19 mouse cellular contexts compared by ENCODE assay signal in the genomic region with DNA sequence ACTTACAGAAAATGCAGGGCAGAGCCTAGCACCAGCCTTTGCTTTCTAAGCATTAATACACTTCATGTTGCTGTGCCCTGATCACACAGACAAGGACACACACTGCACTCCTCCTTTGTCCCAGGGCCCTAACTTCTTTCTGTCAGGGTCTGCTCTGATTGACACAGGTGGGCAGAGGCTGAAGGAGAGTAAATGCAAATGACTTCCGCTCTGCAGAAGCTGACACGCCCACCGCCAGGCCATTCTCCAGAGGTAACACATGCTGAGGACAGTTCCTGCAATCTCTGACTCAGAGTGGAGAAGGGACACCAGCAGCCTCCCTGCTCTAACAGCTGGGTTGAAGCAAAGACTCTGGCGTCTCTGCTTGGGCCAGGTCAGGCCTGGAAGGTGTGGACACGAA.
DNase-seq lines count a peak whose midpoint lies in the region; ATAC-seq and TF ChIP-seq lines count a peak whose summit lies in the region.
"Had no signal": no experiment of that assay in that cellular context is flagged by ENCODE, and none has a peak within 500 bp of the region (broad histone marks: within the 10 kb centered on the region; RNA-seq: fewer than 3 reads in every experiment).

No protein-coding gene starts in this region.

- peaks cover 17% of the 10 kb centered on the region for H3K4me1 ChIP-seq in lung, embryonic 15.5 days
- peaks cover 8% of the 10 kb centered on the region for H3K4me1 ChIP-seq in ES-Bruce4 (ENCODE audit: control insufficient read depth, insufficient read depth, low read length)
- peaks cover 3% of the 10 kb centered on the region; the same call in 1 of the 2 replicates for H3K4me1 ChIP-seq in stomach, embryonic 16.5 days (ENCODE audit: control insufficient read depth, insufficient read depth, low read length)
- peaks cover 20% of the 10 kb centered on the region for H3K4me1 ChIP-seq in hindbrain, postnatal 0 days (ENCODE audit: insufficient read depth, low read length)
- H3K4me1 ChIP-seq in liver, postnatal 0 days (ENCODE audit: insufficient read depth), result peaks cover 10% of the 10 kb centered on the region; the same call in 1 of the 2 replicates
- H3K4me1 ChIP-seq: heart, embryonic 13.5 days; liver, embryonic 12.5 days had no signal

- peak; percentile 92 for TF ChIP-seq EP300 in ES-Bruce4 (IDR thresholded peaks at IDR 0.05; ENCODE audit: insufficient read depth, low read depth, low read length)
- TF ChIP-seq EP300 in liver, postnatal 0 days (IDR thresholded peaks at IDR 0.05; ENCODE audit: low read depth), result no peak

- TF ChIP-seq POLR2A in ES-Bruce4 (IDR thresholded peaks at IDR 0.05; ENCODE audit: insufficient read depth, low read length), result no peak

- no peak for ATAC-seq in lung, embryonic 15.5 days (ENCODE audit: borderline replicate concordance, extremely low read depth, low FRiP score, low TSS enrichment)
- ATAC-seq in stomach, embryonic 16.5 days (ENCODE audit: insufficient read depth, low FRiP score), result peak; percentile 32; the same call in 1 of the 2 replicates
- no peak for ATAC-seq in hindbrain, postnatal 0 days
- ATAC-seq in liver, postnatal 0 days, result no peak
- ATAC-seq: CD4-positive, CD25-positive, alpha-beta regulatory T cell, adult 4 months; forebrain, embryonic 16.5 days; liver, embryonic 12.5 days; midbrain, embryonic 13.5 days; Patski had no signal

- H3K27ac ChIP-seq in lung, embryonic 15.5 days, result peak overlapping the region; percentile 70
- H3K27ac ChIP-seq in ES-Bruce4 (ENCODE audit: insufficient read depth, low read length), result peak overlapping the region; percentile 85
- peak overlapping the region; percentile 46; the same call in 1 of the 2 replicates for H3K27ac ChIP-seq in stomach, embryonic 16.5 days (ENCODE audit: low read length)
- H3K27ac ChIP-seq in hindbrain, postnatal 0 days, result no peak overlapping the region
- H3K27ac ChIP-seq in liver, postnatal 0 days (ENCODE audit: low read depth), result no peak overlapping the region
- H3K27ac ChIP-seq: heart, embryonic 13.5 days; layer of hippocampus, adult 2 months; liver, embryonic 12.5 days; macrophage had no signal

- 47% methylated on average over 5 of the region's 5 CpGs for WGBS in lung, embryonic 15.5 days
- 50% methylated on average over 5 of the region's 5 CpGs for WGBS in stomach, embryonic 16.5 days
- 76% methylated on average over 5 of the region's 5 CpGs for WGBS in hindbrain, postnatal 0 days
- WGBS in liver, postnatal 0 days (ENCODE audit: insufficient replicate concordance), result 76% methylated on average over 5 of the region's 5 CpGs

- no peak overlapping the region for H3K4me3 ChIP-seq in lung, embryonic 15.5 days
- no peak overlapping the region for H3K4me3 ChIP-seq in ES-Bruce4 (ENCODE audit: low read depth, low read length)
- no peak overlapping the region for H3K4me3 ChIP-seq in stomach, embryonic 16.5 days (replicated peaks; ENCODE audit: low read length)
- H3K4me3 ChIP-seq in hindbrain, postnatal 0 days (ENCODE audit: low read length), result no peak overlapping the region
- H3K4me3 ChIP-seq in liver, postnatal 0 days (ENCODE audit: low read depth, low read length), result no peak overlapping the region
- H3K4me3 ChIP-seq: heart, embryonic 13.5 days; layer of hippocampus, adult 2 months; liver, embryonic 12.5 days; midbrain, embryonic 13.5 days; myocyte had no signal

- no peak overlapping the region for H3K9ac ChIP-seq in lung, embryonic 15.5 days
- H3K9ac ChIP-seq in ES-Bruce4 (ENCODE audit: low read depth, poor library complexity, severe bottlenecking), result no peak overlapping the region
- no peak overlapping the region for H3K9ac ChIP-seq in stomach, embryonic 16.5 days (ENCODE audit: low read length)
- H3K9ac ChIP-seq in hindbrain, postnatal 0 days (replicated peaks; ENCODE audit: low read length), result no peak overlapping the region
- no peak overlapping the region for H3K9ac ChIP-seq in liver, postnatal 0 days (replicated peaks)
- H3K9ac ChIP-seq: heart, embryonic 13.5 days; liver, embryonic 12.5 days; midbrain, embryonic 13.5 days had no signal

- no peaks in the 10 kb centered on the region for H3K9me3 ChIP-seq in lung, embryonic 15.5 days
- no peaks in the 10 kb centered on the region for H3K9me3 ChIP-seq in ES-Bruce4 (replicated peaks; ENCODE audit: control insufficient read depth, insufficient read depth, low read length, poor library complexity, severe bottlenecking)
- no peaks in the 10 kb centered on the region for H3K9me3 ChIP-seq in stomach, embryonic 16.5 days (replicated peaks; ENCODE audit: control insufficient read depth, low read length)
- H3K9me3 ChIP-seq in hindbrain, postnatal 0 days (ENCODE audit: low read length), result no peaks in the 10 kb centered on the region
- no peaks in the 10 kb centered on the region for H3K9me3 ChIP-seq in liver, postnatal 0 days (ENCODE audit: low read length)
- H3K9me3 ChIP-seq: heart, embryonic 13.5 days; liver, embryonic 12.5 days; midbrain, embryonic 13.5 days had no signal

- no peak overlapping the region for H3K4me2 ChIP-seq in lung, embryonic 15.5 days
- no peak overlapping the region for H3K4me2 ChIP-seq in stomach, embryonic 16.5 days (ENCODE audit: low read depth, low read length)
- H3K4me2 ChIP-seq in hindbrain, postnatal 0 days (ENCODE audit: low read depth, low read length), result no peak overlapping the region
- H3K4me2 ChIP-seq in liver, postnatal 0 days (ENCODE audit: low read depth, low read length), result no peak overlapping the region
- H3K4me2 ChIP-seq: heart, embryonic 13.5 days; liver, embryonic 12.5 days; midbrain, embryonic 13.5 days had no signal

- TF ChIP-seq CTCF in ES-Bruce4 (IDR thresholded peaks at IDR 0.05; ENCODE audit: low read depth, low read length), result no peak
- no peak for TF ChIP-seq CTCF in hindbrain, postnatal 0 days (IDR thresholded peaks at IDR 0.05; ENCODE audit: low read depth)
- TF ChIP-seq CTCF in liver, postnatal 0 days (IDR thresholded peaks at IDR 0.05; ENCODE audit: low read depth), result no peak

- no peaks in the 10 kb centered on the region for H3K36me3 ChIP-seq in lung, embryonic 15.5 days
- H3K36me3 ChIP-seq in ES-Bruce4 (ENCODE audit: control insufficient read depth, insufficient read depth, low read length, poor library complexity, severe bottlenecking), result no peaks in the 10 kb centered on the region
- no peaks in the 10 kb centered on the region for H3K36me3 ChIP-seq in stomach, embryonic 16.5 days (ENCODE audit: control insufficient read depth, insufficient read depth, low read length)
- no peaks in the 10 kb centered on the region for H3K36me3 ChIP-seq in hindbrain, postnatal 0 days (ENCODE audit: insufficient read depth, low read length)
- H3K36me3 ChIP-seq in liver, postnatal 0 days (replicated peaks; ENCODE audit: insufficient read depth, low read length), result peaks cover 3% of the 10 kb centered on the region; the same call in 1 of the 2 replicates
- H3K36me3 ChIP-seq: heart, embryonic 13.5 days; midbrain, embryonic 13.5 days had no signal

- DNase-seq in lung, adult 18-20 months, result no peak
- DNase-seq in R1 (ENCODE audit: low read depth, low spot score), result peak; percentile 84
- no peak for DNase-seq in hindbrain, postnatal 0 days (ENCODE audit: low spot score)
- DNase-seq in liver, postnatal 0 days, result no peak
- DNase-seq: cerebellum, postnatal 10 days; heart, postnatal 36 days; retina, postnatal 1 day had no signal

- no peaks in the 10 kb centered on the region for H3K27me3 ChIP-seq in lung, embryonic 15.5 days
- no peaks in the 10 kb centered on the region for H3K27me3 ChIP-seq in ES-Bruce4 (ENCODE audit: control insufficient read depth, insufficient read depth, low read length, poor library complexity, severe bottlenecking)
- H3K27me3 ChIP-seq in stomach, embryonic 16.5 days (ENCODE audit: control insufficient read depth, insufficient read depth, low read length), result no peaks in the 10 kb centered on the region
- H3K27me3 ChIP-seq in hindbrain, postnatal 0 days (ENCODE audit: insufficient read depth, low read length), result no peaks in the 10 kb centered on the region
- H3K27me3 ChIP-seq in liver, postnatal 0 days (ENCODE audit: insufficient read depth, low read length), result no peaks in the 10 kb centered on the region
- H3K27me3 ChIP-seq: heart, embryonic 13.5 days; liver, embryonic 12.5 days; midbrain, embryonic 13.5 days; Patski had no signal

Comparison
In these comparisons a context has a peak if more than half of its experiments do, and no peak if none do; other contexts are left out.
1. H3K27ac ChIP-seq: peak in lung, embryonic 15.5 days (single experiment), ES-Bruce4 (single experiment) and stomach, embryonic 16.5 days (single experiment); none in hindbrain, postnatal 0 days (single experiment) and liver, postnatal 0 days (single experiment).